Mouse (Mus musculus) small intestine, adult 10 weeks (tissue): ENCODE results near the gene Phldb3. TPM values are rescaled to one million over a fixed set of nuclear protein-coding genes. Genes with fewer than 3 reads are reported as not detected.

Source experiments
- polyA plus RNA-seq: library from polyadenylated mRNA; stranded (reverse); fragments of 350-450 nt; fragmentation: Illumina TruSeq; extraction: RNeasy Lipid Tissue Mini Kit (QIAGEN cat#74804); gene quantifications from one replicate; pipeline ENCODE4 v1.2.3, GENCODE M21; 2014; ENCODE audit warnings: low replicate concordance

Phldb3 gene
- polyA plus RNA-seq = not detected

GRCm38 (mm10) chr7:24610144-24610878 lies at the start of gene Phldb3:
TSS of gene Phldb3 (plus strand) at chr7:24610763.

GRCm38 (mm10) chr7:24587330-24588105 lies 23.0 kb upstream of the Phldb3 start, which contains the start of the genes Ethe1 and Zfp575:
TSS of gene Ethe1 (plus strand) at chr7:24587543.
TSS of gene Zfp575 (minus strand) at chr7:24587641.

GRCm38 (mm10) chr7:24636264-24636663 lies 25.7 kb downstream of the Phldb3 start, which contains the start of gene Lypd3:
TSS of gene Lypd3 (plus strand) at chr7:24636550.

GRCm38 (mm10) chr7:24676575-24676974 lies 66.0 kb downstream of the Phldb3 start, which contains the start of gene Tex101:
TSS of gene Tex101 (minus strand) at chr7:24676675.

Other genes with a start within 250 kb of the Phldb3 start
- gene Kcnn4, start 240.5 kb upstream of the Phldb3 start, polyA plus RNA-seq = 0.11 TPM
- gene Smg9, start 211.1 kb upstream of the Phldb3 start, polyA plus RNA-seq = 0.33 TPM
- gene Irgc1, start 158.5 kb upstream of the Phldb3 start, polyA plus RNA-seq = not detected
- gene Plaur, start 148.3 kb upstream of the Phldb3 start, polyA plus RNA-seq = 0.30 TPM
- gene Cadm4, start 128.7 kb upstream of the Phldb3 start, polyA plus RNA-seq = not detected
- gene Zfp428, start 103.8 kb upstream of the Phldb3 start, polyA plus RNA-seq = not detected
- gene AC161166.1, start 98.3 kb upstream of the Phldb3 start, polyA plus RNA-seq = not detected
- gene Irgq, start 80.1 kb upstream of the Phldb3 start, polyA plus RNA-seq = 4.3 TPM
- not detected for gene Pinlyp, start 64.6 kb upstream of the Phldb3 start, polyA plus RNA-seq
- gene Xrcc1, start 64.5 kb upstream of the Phldb3 start, polyA plus RNA-seq = 1.2 TPM
- 0.48 TPM for gene Ethe1, start 23.2 kb upstream of the Phldb3 start, polyA plus RNA-seq
- gene Zfp575, start 23.1 kb upstream of the Phldb3 start, polyA plus RNA-seq = not detected
- gene Lypd3, start 25.8 kb downstream of the Phldb3 start, polyA plus RNA-seq = not detected
- gene Tex101, start 65.9 kb downstream of the Phldb3 start, polyA plus RNA-seq = not detected
- gene BC049730, start 98.5 kb downstream of the Phldb3 start, polyA plus RNA-seq = not detected
- gene Gm4763, start 116.1 kb downstream of the Phldb3 start, polyA plus RNA-seq = not detected
- gene Cd177, start 149.5 kb downstream of the Phldb3 start, polyA plus RNA-seq = not detected
- 0.59 TPM for gene Ceacam10, start 166.4 kb downstream of the Phldb3 start, polyA plus RNA-seq